Mouse (Mus musculus) small intestine, adult 2 months (tissue): ENCODE measurements around the gene Stmnd1.

ENCODE experiments used
- CTCF ChIP-seq: fragments of 200-500 bp; IDR thresholded peaks from 2 replicates; pipeline ENCODE4 v1.5.1; 2012; ENCODE audit warnings: low read depth, mild to moderate bottlenecking, control low read depth, inconsistent platforms, low read length, moderate library complexity, mixed read lengths; ENCODE audit not compliant: insufficient replicate concordance, insufficient read length; ENCODE audit errors: extremely low read depth
- POLR2A ChIP-seq: fragments of 200-500 bp; IDR thresholded peaks from 2 replicates; pipeline ENCODE4 v1.6.1; 2012; ENCODE audit warnings: low read depth, mild to moderate bottlenecking, control low read depth, inconsistent platforms, low read length, moderate library complexity

DNA sequence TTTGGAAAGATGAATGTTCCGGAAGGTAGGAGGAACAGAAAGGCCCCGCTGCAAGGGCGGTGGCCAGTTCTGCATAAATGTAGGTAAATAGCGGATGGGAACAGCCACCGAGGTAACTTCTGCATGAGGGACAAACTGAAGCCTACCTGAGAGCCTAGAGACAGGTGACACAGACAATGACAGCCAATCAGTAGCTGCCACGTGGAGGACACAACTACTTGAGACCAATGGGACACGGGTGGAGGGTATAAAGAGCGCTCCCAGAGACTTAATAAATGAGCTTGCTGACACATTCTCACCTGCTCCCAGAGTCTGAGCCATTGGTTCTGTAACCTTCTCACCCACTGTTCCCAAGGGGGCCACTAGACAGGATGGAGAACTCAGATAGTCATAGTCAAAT lies 67.1 kb downstream of the Stmnd1 start:
- TF ChIP-seq POLR2A = no peak
- no peak for TF ChIP-seq CTCF
